Mouse (Mus musculus) thymus, postnatal 25 days (tissue): Measurements from ENCODE around the gene Metrnl.
"Not testable (repeated sequence)": the region's sequence is repeated elsewhere in the genome, so short reads cannot be mapped to it uniquely, and the experiment has no call there.

Source experiments
- DNase-seq: peaks from one replicate; pipeline ENCODE4 v3.0.0; 2022

Metrnl gene

GRCm38 (mm10) chr11:121701244-121701643 is at the start of gene Metrnl:
Gene Metrnl (plus strand): TSS chr11:121701544.
- no peak for DNase-seq

DNA sequence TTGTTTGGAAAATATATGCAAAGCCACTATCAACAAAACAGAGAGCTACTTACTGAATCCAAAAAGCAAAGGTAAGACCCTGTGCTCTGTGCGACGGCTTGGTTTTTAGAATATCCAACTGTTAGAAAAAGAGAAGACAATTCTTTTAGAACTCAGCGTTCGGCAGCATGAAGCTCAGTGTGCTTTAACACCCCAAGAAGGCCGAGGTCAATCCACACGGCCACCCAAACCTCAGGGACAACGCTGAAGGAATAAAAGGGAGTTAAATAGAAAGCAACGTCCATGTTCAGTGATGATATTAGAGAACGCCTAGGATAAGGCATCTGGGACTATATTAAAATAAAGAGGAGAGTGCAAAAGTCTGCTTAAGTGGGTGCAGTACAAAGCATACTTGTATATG is 49.8 kb upstream of the Metrnl start:
- DNase-seq, result no peak

- no peak for DNase-seq
These were observed 49.4 kb upstream of the Metrnl start for GRCm38 (mm10) chr11:121651983-121652382.

DNA sequence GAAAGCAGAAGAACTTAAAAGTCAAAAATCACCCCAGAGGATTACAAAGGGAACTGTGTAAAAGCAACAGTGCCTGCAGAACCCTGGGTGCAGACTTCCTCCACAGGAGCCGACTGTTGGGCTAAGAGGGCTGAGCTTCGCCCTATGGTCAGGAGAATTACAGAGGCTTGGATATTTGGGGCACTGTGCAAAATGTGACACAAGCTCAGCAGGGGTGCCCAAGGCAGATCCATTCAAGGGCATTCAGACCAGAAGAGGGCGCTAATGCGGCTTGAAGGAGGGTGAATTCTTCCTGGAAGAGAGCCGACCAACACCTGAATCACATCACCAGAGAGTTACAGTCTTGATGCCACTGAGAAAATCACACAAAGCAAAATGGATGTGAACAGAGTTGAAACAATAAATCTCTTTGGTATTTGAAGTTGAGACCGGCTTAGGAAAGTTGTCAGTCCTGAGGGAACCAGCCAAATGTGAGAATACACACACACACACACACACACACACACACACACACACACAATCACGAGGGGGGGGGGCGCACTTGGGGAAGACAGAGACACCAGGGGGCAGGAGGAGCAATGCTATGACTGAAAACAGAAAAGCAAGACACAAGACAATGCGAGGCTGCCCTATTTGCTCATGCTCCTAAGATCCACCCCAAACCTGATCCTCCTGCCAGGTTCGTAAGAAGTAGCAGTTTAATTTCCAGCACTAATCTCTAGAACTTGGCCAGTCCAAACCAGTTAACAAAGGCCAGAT is 48.6 kb upstream of the Metrnl start:
- peak; percentile 77 for DNase-seq

DNA sequence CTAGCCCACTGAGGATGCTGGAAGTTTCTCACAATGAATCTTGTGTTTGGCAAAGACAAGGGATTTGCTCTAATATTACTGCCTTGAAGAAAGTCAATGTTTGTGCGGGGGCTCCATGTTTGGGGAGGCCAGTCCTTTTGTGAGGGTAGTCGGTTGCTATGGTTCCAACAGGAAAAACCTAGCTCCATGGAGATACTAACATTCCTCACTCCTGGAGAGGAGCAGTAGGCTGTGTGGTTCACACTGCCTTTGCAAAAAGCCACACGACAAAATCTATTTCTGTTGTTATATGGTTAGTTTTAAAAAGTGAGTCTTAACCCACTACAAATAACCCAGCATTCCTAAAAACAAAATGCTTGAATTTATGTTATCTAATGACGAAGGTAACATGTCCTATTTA is 47.7 kb upstream of the Metrnl start:
- no peak for DNase-seq

- no peak for DNase-seq
These were observed 46.9 kb upstream of the Metrnl start for GRCm38 (mm10) chr11:121654406-121654945.

DNA sequence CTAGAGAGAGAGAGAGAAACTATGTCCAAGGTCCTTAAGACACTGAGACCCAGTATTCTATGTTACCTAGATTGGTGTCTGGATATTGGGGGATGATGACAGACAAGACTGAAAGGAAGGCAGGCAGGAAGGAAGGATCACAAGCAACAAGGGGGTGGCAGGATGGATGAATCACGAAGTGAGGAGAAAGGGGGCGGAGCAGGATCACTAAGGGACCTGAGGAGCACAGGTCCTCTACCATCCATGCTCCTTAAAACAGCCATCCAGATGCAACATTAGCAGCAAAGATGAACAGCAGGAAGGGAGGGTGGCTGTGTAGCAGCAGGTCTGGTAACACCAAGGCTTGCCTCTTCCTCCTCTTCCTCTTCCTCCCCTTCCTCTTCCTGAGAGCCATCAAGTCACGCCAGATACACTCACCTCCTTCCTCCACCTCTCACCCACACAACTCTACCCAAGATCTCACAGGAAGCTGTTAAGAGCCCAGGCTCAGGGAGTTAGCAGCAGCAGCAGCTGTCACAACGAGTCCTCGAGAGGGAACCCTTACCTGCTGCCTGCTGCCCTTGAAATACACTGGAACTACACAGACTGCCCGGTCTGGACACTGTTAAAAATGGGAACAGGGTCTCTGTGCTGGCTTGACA is 46.1 kb upstream of the Metrnl start:
- DNase-seq, result peak; percentile 23

DNA sequence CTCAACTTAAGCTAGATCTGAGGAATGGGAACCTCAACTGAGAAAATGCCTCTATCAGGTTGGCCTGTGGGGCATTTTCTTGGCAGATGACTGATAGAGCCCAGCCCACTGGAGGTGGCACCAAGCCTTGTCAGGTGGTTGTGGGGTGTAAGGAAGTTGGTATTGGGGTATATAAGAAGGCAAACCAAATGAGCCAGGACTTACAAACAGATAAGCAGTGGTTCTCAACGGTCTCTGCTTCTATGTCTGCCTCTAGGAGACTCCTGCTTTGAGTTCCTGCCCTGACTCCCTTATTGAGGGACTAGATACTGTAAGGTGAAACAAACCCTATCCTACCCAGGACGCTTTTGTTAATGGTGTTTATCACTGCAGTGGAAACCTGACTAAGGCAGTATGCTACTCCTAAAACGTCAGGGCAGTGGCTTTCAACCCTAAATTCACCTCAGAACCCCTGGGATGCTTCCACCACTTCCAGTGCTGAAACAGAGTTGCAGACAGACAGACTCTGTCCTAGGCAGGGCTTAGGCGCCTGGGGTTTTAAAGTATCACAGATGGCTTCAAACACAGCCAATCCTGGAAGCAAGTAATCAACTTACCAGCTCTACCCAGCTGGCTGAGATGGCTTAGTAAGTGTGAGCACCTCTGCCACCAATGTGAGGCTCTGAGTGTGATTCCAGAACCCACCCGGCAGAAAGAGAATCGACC is 45.4 kb upstream of the Metrnl start:
- no peak for DNase-seq

GRCm38 (mm10) chr11:121658151-121658550 is 43.2 kb upstream of the Metrnl start:
- DNase-seq, result no peak

DNA sequence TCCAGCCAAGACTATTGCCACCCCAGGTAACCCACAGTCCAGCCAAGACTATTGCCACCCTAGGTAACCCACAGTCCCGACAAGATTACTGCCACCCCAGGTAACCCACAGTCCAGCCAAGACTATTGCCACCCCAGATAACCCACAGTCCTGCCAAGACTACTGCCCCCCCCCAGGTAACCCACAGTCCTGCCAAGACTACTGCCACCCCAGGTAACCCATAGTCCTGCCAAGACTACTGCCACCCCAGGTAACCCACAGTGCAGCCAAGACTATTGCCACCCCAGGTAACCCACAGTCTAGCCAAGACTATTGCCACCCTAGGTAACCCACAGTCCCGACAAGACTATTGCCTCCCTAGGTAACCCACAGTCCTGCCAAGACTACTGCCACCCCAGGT is 40.7 kb upstream of the Metrnl start:
- DNase-seq, result not testable (repeated sequence)

DNA sequence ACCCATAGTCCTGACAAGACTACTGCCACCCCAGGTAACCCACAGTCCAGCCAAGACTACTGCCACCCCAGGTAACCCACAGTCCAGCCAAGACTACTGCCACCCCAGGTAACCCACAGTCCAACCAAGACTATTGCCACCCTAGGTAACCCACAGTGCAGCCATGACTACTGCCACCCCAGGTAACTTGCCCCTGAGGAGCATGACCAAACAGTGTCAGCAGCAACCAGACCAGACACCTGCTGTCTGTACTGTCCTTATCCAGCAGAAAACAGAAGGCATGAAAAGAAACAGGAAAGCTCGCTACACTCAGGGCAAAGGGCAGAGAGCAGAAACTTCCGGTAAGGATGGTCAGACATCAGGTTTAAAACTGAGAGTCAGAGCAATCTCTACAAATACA is 40.2 kb upstream of the Metrnl start:
- no peak for DNase-seq

- DNase-seq, result no peak
These were observed 33.8 kb upstream of the Metrnl start for GRCm38 (mm10) chr11:121667541-121667940.

GRCm38 (mm10) chr11:121668776-121669175 is 32.6 kb upstream of the Metrnl start:
- no peak for DNase-seq

DNA sequence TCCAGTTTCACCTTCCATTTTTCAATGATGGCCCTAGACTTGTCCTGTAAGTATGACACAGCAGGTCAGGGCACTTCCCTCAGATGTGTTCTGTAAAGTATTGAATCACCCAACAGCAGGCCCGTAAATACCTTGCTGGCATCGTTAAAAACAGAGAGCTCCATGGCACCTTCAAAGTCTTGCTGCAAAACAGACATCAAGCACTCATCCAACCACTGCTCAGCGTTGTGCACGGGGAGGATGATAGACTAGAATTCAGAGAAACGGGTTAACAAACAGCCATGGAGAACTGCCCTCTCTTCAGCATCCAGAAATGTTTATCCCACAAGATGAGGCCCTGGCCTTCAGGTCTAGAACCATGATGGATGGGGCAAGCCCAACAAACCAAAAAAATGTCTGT is 30.4 kb upstream of the Metrnl start:
- DNase-seq, result no peak

- DNase-seq, result no peak
These were observed 28.9 kb upstream of the Metrnl start for GRCm38 (mm10) chr11:121672312-121672989.

DNA sequence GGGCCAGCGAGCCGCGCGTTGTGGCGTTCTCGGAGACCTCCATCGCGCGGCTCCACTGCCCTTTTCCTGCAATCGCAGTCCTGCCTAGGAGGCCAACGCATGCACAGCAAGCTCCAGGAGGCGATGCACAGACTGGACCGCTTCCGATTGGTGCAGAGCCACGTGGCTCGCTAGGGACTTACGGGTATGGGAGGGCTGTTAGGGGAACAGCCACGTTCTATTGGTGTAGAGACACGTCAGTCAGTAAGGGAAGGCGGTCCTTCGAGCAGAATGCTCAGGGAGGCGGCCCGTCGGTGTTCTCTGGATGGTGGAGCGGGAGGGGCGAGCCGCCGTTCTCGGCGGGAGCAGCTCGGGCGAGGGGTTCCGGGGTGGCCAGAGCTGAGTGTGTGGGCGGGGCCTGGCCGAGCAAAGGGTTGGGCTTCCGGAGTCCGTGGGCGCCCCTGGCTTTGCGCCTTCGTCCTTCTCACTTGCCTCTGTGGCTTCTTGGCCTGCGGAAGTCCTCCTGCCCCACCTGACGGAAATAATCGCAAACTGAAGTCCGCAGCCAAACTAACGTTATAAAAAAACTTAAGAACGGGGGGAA is 28.3 kb upstream of the Metrnl start, which contains the start of gene B3gntl1:
Gene B3gntl1 (minus strand): TSS at position 164 of the 583 bp plus-strand sequence.
- DNase-seq, result peak; percentile 100

DNA sequence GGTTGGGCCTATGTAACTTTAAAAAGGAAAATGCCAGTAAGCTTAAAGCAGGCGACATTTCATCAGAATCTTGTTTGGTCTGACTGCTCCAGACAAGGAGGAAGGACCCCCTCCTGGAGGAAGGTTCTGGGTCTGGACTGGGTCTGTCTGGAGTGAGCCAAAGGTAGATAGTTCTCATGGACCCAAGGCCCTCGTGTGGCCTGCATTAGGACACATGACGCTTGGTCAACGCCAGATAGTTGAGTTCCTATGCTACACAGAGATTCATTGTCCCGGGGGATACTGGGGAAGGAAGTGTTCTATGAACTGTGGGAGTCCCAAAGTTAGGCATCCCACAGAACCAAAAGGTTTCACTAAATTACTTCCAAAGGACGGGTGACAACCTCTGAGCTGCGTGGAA is 27.7 kb upstream of the Metrnl start:
- no peak for DNase-seq

GRCm38 (mm10) chr11:121676836-121677235 is 24.5 kb upstream of the Metrnl start:
- DNase-seq, result no peak

DNA sequence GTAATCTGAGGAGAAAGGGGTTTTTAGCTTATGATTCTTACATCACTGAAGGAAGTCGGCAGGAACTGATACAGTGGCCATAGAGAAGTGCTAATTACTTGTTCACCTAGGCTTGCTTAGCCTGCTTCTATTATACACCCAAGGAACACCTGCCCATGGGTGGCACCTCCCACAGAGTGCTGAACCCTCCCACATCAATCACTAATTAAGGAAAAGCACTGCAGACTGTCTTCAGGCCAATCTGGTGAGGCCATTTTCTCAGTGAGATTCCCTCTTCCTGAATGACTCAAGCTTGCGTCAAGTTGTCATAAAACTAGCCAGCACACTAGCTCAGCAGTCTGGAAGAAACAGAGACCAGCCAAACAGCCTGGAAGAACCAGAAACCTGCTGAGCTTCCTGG is 21.8 kb upstream of the Metrnl start:
- no peak for DNase-seq

- DNase-seq, result no peak
These were observed 20.6 kb upstream of the Metrnl start for GRCm38 (mm10) chr11:121680750-121681149.

GRCm38 (mm10) chr11:121683243-121683642 is 18.1 kb upstream of the Metrnl start:
- DNase-seq, result no peak

GRCm38 (mm10) chr11:121685491-121686001 is 15.8 kb upstream of the Metrnl start:
- DNase-seq, result no peak
